Mouse (Mus musculus) ES-Bruce4 (cell line): Measurements from ENCODE around the gene Wdr46.

Source experiments
- EP300 ChIP-seq: IDR thresholded peaks from 2 replicates; pipeline ENCODE4 v1.6.1; 2011; ENCODE audit warnings: low read depth, low read length; ENCODE audit not compliant: insufficient read depth
- POLR2A ChIP-seq: IDR thresholded peaks from one replicate; pipeline ENCODE4 v1.8.1; 2011; ENCODE audit warnings: low read length; ENCODE audit not compliant: insufficient read depth

DNA sequence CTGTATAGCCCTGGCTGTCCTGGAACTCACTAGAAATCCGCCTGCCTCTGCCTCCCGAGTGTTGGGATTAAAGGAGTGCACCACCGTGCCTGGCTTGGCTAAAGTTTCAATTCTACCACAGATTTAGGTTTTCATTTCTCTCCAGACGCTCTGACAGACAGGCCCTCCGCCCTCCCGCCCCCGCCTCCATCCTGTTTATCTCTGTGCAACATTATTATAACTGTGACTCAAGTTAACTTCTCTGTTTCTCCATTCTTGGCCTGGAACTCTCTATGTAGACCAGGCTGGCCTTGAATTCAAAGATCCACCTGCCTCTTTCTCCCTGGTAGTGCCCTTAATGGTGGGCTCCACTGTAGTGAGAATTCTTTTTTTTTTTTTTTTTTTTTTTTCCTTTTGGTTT lies 38.0 kb upstream of the Wdr46 start:
- TF ChIP-seq EP300 (no peak), POLR2A (no peak)
